8 mouse cellular contexts compared by ENCODE assay signal in the genomic region with DNA sequence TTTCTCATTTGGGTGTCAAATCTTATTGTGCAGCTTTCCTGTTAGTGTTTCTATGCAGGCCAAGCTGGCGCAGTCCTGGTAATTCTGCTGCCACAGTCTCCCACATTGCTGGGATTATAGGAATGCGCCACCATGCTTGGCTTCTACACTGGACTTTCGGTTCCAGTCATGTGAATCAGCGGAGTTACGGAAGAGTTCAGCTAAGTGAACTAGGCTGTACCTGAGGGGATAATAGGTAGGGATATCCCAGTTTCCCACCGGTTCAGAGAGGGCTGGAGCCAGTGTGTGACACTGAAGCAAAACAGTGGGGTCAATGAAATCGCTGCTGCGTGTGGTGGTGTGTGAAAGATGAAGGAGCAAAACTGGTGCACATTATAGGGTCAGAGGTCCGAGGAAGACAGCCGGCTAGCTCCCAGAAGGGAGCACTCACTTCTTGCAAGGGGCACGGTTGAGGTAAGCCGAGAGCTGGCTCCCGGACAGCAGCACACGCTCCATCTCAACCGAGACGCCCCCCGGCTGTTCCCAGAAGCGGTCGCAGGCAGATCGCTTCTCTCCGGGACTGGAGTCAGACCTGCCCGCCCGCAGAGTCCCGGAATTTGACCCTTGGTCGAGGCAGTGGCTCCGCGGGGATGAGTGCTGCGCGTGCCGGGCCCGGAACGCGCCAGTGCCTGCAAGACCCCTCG. TPM values are rescaled to one million over a fixed set of nuclear protein-coding genes. Genes with fewer than 3 reads are reported as not detected.
DNase-seq lines count a peak whose midpoint lies in the region; ATAC-seq and TF ChIP-seq lines count a peak whose summit lies in the region.

No protein-coding gene starts in this region.

- peaks cover under 1% of the 10 kb centered on the region; the same call in 1 of the 2 replicates for H3K36me3 ChIP-seq in heart, embryonic 12.5 days
- no peaks in the 10 kb centered on the region for H3K36me3 ChIP-seq in intestine, embryonic 14.5 days (ENCODE audit: control insufficient read depth, insufficient read depth, low read length)
- no peaks in the 10 kb centered on the region for H3K36me3 ChIP-seq in liver, postnatal 0 days (replicated peaks; ENCODE audit: insufficient read depth, low read length)

- no peak for TF ChIP-seq EP300 in liver, postnatal 0 days (IDR thresholded peaks at IDR 0.05; ENCODE audit: low read depth)

- WGBS in heart, embryonic 12.5 days, result 6% methylated on average over 34 of the region's 34 CpGs
- WGBS in intestine, embryonic 14.5 days, result 6% methylated on average over 33 of the region's 34 CpGs
- WGBS in liver, postnatal 0 days (ENCODE audit: insufficient replicate concordance), result 8% methylated on average over 34 of the region's 34 CpGs

- peak; percentile 27 for ATAC-seq in heart, embryonic 12.5 days (ENCODE audit: insufficient number of reproducible peaks, low FRiP score)
- peak; percentile 34 for ATAC-seq in intestine, embryonic 14.5 days (replicated peaks; ENCODE audit: low FRiP score, low TSS enrichment, low read depth)
- peak; percentile 40 for ATAC-seq in liver, postnatal 0 days

- H3K9me3 ChIP-seq in heart, embryonic 12.5 days (replicated peaks), result no peaks in the 10 kb centered on the region
- no peaks in the 10 kb centered on the region for H3K9me3 ChIP-seq in intestine, embryonic 14.5 days (ENCODE audit: control insufficient read depth, low read length)
- H3K9me3 ChIP-seq in liver, postnatal 0 days (ENCODE audit: low read length), result no peaks in the 10 kb centered on the region

- peaks cover 17% of the 10 kb centered on the region for H3K4me1 ChIP-seq in heart, embryonic 12.5 days (replicated peaks)
- H3K4me1 ChIP-seq in intestine, embryonic 14.5 days (replicated peaks; ENCODE audit: control insufficient read depth, insufficient read depth, low read length), result peaks cover 7% of the 10 kb centered on the region
- H3K4me1 ChIP-seq in liver, postnatal 0 days (ENCODE audit: insufficient read depth), result peaks cover 14% of the 10 kb centered on the region

- H3K4me2 ChIP-seq in heart, embryonic 12.5 days, result peak overlapping the region; percentile 79
- H3K4me2 ChIP-seq in intestine, embryonic 14.5 days (ENCODE audit: low read length), result peak overlapping the region; percentile 85
- peak overlapping the region; percentile 96 for H3K4me2 ChIP-seq in liver, postnatal 0 days (ENCODE audit: low read depth, low read length)

- H3K27ac ChIP-seq in heart, embryonic 12.5 days (ENCODE audit: poor library complexity, severe bottlenecking), result peak overlapping the region; percentile 86
- peak overlapping the region; percentile 88 for H3K27ac ChIP-seq in intestine, embryonic 14.5 days (ENCODE audit: low read depth)
- H3K27ac ChIP-seq in liver, postnatal 0 days (ENCODE audit: low read depth), result peak overlapping the region; percentile 97

- TF ChIP-seq CTCF in liver, postnatal 0 days (IDR thresholded peaks at IDR 0.05; ENCODE audit: low read depth), result no peak

- no peak for DNase-seq in heart, postnatal 4 days
- DNase-seq in brain, adult 2 months (ENCODE audit: low read depth, low spot score), result peak; percentile 46
- no peak for DNase-seq in intestine, embryonic 14.5 days (ENCODE audit: low spot score)
- no peak for DNase-seq in liver, postnatal 0 days
- DNase-seq in urinary bladder, adult 18-20 months (ENCODE audit: low spot score in 2 of 2), result no peak
- no peak for DNase-seq in retina, postnatal 1 day
- no peak for DNase-seq in gastrocnemius, postnatal 25 days

- peak overlapping the region; percentile 71 for H3K4me3 ChIP-seq in heart, embryonic 12.5 days
- H3K4me3 ChIP-seq in intestine, embryonic 14.5 days (ENCODE audit: low read depth, low read length), result peak overlapping the region; percentile 83
- H3K4me3 ChIP-seq in liver, postnatal 0 days (ENCODE audit: low read depth, low read length), result peak overlapping the region; percentile 93

- peak overlapping the region; percentile 85 for H3K9ac ChIP-seq in heart, embryonic 12.5 days
- H3K9ac ChIP-seq in intestine, embryonic 14.5 days (ENCODE audit: low read length), result peak overlapping the region; percentile 76
- peak overlapping the region; percentile 89 for H3K9ac ChIP-seq in liver, postnatal 0 days (replicated peaks)

- H3K27me3 ChIP-seq in heart, embryonic 12.5 days (replicated peaks), result peaks cover 9% of the 10 kb centered on the region
- H3K27me3 ChIP-seq in intestine, embryonic 14.5 days (replicated peaks; ENCODE audit: control insufficient read depth, insufficient read depth, low read length), result no peaks in the 10 kb centered on the region
- no peaks in the 10 kb centered on the region for H3K27me3 ChIP-seq in liver, postnatal 0 days (ENCODE audit: insufficient read depth, low read length)

RNA-seq across cellular contexts. Expression of a gene that starts 0.5 kb away (rescaled TPM):
- 130 and 139 TPM in 2 replicates for polyA plus RNA-seq in heart, embryonic 12.5 days (2016; fragmentation: Nextera tagmentation; extraction: Ambion mirVana)
- total RNA-seq in heart, postnatal 4 days (2021), result 10 to 100 TPM; 92.2 to 98.4 TPM
- 113 and 115 TPM in 2 replicates for polyA plus RNA-seq in intestine, embryonic 14.5 days (2014; fragmentation: Nextera tagmentation; extraction: Ambion mirVana)
- 159 and 186 TPM in 2 replicates for polyA plus RNA-seq in liver, postnatal 0 days (2015; fragmentation: Nextera tagmentation; extraction: Ambion mirVana)
- 10 to 100 TPM; 37.5 to 39.6 TPM for total RNA-seq in gastrocnemius, postnatal 25 days (2021)

RNA-seq across cellular contexts. Expression of a gene that starts 2.4 kb away (rescaled TPM):
- polyA plus RNA-seq in heart, embryonic 12.5 days (2016; fragmentation: Nextera tagmentation; extraction: Ambion mirVana), result 0.40 and 0.51 TPM in 2 replicates
- under 1 TPM in 1 of 2 experiments, not detected in 1; 0.32 TPM for total RNA-seq in heart, postnatal 4 days (2021)
- 0.74 and 1.2 TPM in 2 replicates for polyA plus RNA-seq in intestine, embryonic 14.5 days (2014; fragmentation: Nextera tagmentation; extraction: Ambion mirVana)
- not detected in 2 replicates for polyA plus RNA-seq in liver, postnatal 0 days (2015; fragmentation: Nextera tagmentation; extraction: Ambion mirVana)
- under 1 TPM in 1 of 2 experiments, not detected in 1; 0.33 TPM for total RNA-seq in gastrocnemius, postnatal 25 days (2021)

RNA-seq across cellular contexts. Expression of a gene that starts 13.0 kb away (rescaled TPM):
- 5.1 and 5.6 TPM in 2 replicates for polyA plus RNA-seq in heart, embryonic 12.5 days (2016; fragmentation: Nextera tagmentation; extraction: Ambion mirVana)
- total RNA-seq in heart, postnatal 4 days (2021), result 10 to 100 TPM; 15.4 to 17.9 TPM
- 4.2 TPM in 2 replicates for polyA plus RNA-seq in intestine, embryonic 14.5 days (2014; fragmentation: Nextera tagmentation; extraction: Ambion mirVana)
- polyA plus RNA-seq in liver, postnatal 0 days (2015; fragmentation: Nextera tagmentation; extraction: Ambion mirVana), result 0.29 and 0.33 TPM in 2 replicates
- 10 to 100 TPM; 10.7 to 12.1 TPM for total RNA-seq in gastrocnemius, postnatal 25 days (2021)

RNA-seq across cellular contexts. Expression of a gene that starts 13.1 kb away (rescaled TPM):
- polyA plus RNA-seq in heart, embryonic 12.5 days (2016; fragmentation: Nextera tagmentation; extraction: Ambion mirVana), result 3.8 and 3.9 TPM in 2 replicates
- total RNA-seq in heart, postnatal 4 days (2021), result under 1 TPM in 1 of 2 experiments, not detected in 1; 0.23 TPM
- polyA plus RNA-seq in intestine, embryonic 14.5 days (2014; fragmentation: Nextera tagmentation; extraction: Ambion mirVana), result 2.9 and 3.9 TPM in 2 replicates
- 1.7 and 1.8 TPM in 2 replicates for polyA plus RNA-seq in liver, postnatal 0 days (2015; fragmentation: Nextera tagmentation; extraction: Ambion mirVana)
- total RNA-seq in gastrocnemius, postnatal 25 days (2021), result under 1 TPM in 1 of 2 experiments, not detected in 1; 0.13 TPM

RNA-seq across cellular contexts. Expression of a gene that starts 24.1 kb away (rescaled TPM):
- polyA plus RNA-seq in heart, embryonic 12.5 days (2016; fragmentation: Nextera tagmentation; extraction: Ambion mirVana), result 11.0 and 11.2 TPM in 2 replicates
- total RNA-seq in heart, postnatal 4 days (2021), result 10 to 100 TPM; 35.1 to 35.8 TPM
- 11.1 and 12.1 TPM in 2 replicates for polyA plus RNA-seq in intestine, embryonic 14.5 days (2014; fragmentation: Nextera tagmentation; extraction: Ambion mirVana)
- polyA plus RNA-seq in liver, postnatal 0 days (2015; fragmentation: Nextera tagmentation; extraction: Ambion mirVana), result 0.54 and 0.82 TPM in 2 replicates
- total RNA-seq in gastrocnemius, postnatal 25 days (2021), result 10 to 100 TPM; 32.5 to 36.6 TPM
